Mouse (Mus musculus): ENCODE measurements around the gene Crot. TPM values are rescaled to one million over a fixed set of nuclear protein-coding genes. Genes with fewer than 3 reads are reported as not detected.
A peak's percentile ranks its signal among the peaks of the same experiment; 100 is the strongest.
"Not testable (repeated sequence)": the region's sequence is repeated elsewhere in the genome, so short reads cannot be mapped to it uniquely, and the experiment has no call there.

Crot gene
- 10 to 100 TPM; 19.5 to 20.5 TPM for total RNA-seq (2021)
- long read RNA-seq, experiment 1, transcript Crot-201 (18 exons, 2,996 nt) = major isoform, 19 of 42 reads
- long read RNA-seq, experiment 1, partial matches to known transcripts = 2 of 42 reads
- long read RNA-seq, experiment 1, other reads (novel, unspliced or antisense) = 21 of 42 reads
- long read RNA-seq, experiment 2, transcript Crot-201 (18 exons, 2,996 nt) = major isoform, 7 of 24 reads
- long read RNA-seq, experiment 2, partial matches to known transcripts = 1 of 24 reads
- long read RNA-seq, experiment 2, other reads (novel, unspliced or antisense) = 16 of 24 reads

GRCm38 (mm10) chr5:8996686-8997512 lies at the start of gene Crot:
TSS of gene Crot (minus strand) at chr5:8997324.
- DNase-seq = peak; percentile 96 to 97

DNA sequence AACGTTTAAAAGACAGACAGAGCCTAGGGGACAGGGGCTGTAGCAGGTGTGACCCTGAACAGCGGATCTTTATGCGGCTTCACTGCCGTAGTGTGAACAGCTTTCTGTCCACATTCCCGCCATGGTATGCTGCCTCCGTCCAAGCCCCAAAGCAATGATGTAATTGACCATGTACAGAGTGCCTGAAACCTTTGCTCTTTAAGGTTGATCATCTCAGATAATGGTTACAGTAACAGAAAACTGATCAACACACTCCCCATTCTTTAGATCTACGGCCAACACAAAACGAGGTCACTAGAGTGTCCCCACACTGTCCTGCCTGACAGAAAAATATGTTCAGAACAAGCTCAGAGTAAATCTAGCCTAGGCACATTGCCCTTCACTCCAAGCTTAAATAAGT lies 48.8 kb upstream of the Crot start:
- no peak for DNase-seq

DNA sequence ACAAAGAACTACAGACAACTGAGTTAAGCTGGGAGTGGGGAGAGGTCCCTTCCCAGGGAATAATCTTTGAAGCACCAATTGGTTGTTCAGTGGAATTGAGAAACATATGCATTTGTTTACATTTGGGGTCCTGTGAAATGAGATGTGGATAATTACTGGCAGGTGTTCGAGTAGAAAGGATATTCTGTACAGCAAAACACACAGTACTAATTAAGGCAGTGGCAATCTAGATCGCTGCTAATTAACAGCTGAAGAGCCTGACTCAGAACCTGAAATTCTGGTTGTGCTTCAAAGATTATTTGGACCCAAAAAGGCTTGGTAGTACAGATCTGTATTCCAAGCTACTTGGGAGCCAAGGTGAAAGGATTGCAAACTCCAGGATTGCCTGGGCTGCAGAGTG lies 47.7 kb upstream of the Crot start:
- DNase-seq = no peak

- DNase-seq = no peak
Observed at GRCm38 (mm10) chr5:9043582-9044267, 46.6 kb upstream of the Crot start.

GRCm38 (mm10) chr5:9042721-9043416 lies 45.7 kb upstream of the Crot start:
- DNase-seq = no peak

DNA sequence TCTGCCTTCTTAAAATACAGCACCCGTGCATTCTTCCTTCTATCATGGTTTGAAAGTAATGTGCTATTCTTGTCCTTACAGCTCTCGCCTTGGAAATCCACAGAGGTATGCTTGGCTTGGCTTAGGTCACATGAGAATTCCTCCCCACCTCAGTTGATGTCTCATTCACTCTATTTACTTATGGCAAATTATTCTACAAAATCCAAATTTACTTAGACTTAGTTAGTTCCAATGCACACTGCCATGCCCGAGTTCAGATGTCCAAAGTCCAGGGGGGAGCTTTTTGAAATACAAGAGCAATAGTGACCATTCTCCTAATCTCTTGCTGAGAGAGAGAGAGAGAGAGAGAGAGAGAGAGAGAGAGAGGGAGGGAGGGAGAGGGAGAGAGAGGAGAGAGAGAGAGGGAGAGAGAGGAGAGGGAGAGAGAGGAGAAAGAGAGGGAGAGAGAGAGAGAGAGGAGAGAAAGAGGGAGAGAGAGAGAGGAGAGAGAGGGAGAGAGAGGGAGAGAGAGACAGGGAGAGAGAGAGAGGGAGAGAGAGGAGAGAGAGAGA lies 43.6 kb upstream of the Crot start:
- no peak for DNase-seq

DNA sequence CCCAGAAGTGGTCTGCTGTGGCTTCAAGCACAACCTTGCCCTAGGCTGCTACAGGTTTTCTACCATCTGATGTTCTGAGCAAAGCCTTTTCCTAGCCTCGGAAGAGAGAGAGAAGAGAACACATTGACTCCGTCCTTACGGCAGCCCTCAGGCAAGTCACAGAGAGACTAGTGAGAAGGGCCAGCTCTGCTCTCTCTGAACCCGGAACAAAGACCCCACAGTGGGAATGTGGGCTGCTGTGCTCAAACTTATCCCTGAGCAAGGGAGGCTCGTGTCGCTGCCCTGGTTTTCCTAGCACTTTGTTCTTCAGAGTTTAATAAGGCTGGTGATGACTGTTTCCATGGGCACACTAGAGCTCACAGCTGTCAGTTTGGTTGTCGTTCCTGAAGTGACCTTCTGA lies 42.9 kb upstream of the Crot start:
- no peak for DNase-seq

- DNase-seq = no peak
Observed at GRCm38 (mm10) chr5:9037292-9037691, 40.2 kb upstream of the Crot start.

DNA sequence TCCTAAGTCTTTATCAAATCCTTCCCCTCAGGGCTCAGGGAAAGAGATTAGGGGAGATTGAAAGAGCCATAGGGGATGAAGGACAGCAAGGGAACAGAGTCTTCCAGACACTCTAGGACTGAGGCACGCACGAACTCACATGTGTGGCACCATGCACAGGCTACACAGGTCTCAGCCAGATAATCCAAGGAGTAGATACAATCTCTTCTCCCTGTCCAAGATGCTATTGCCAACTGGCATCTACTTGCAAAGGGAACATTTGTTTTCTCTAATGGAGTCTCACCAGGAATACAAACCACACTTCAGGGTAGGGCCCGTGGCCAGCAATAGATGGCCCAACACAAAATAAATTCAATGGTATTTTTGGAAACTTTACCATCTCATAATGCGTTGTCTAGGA lies 38.3 kb upstream of the Crot start:
- DNase-seq = no peak

GRCm38 (mm10) chr5:9034535-9034934 lies 37.4 kb upstream of the Crot start:
- DNase-seq = no peak

DNA sequence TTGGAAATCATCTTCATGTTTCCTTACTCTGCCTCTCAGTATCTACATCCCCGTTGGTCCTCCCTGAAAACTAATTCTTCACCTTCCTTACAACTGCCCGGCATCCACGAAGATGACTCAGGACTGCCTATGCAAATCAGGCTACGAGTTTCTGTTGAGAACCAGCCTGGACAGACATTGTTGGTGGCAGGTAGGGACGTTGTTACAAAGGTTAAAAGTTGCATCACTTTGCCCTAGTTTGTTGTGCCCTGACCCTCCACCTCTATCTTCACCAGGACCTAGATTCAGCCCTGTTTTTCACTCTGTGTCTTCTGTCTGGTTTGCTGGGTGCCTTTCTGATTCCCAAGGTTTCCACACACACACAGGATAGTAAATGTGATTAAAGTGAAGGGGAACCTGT lies 36.7 kb upstream of the Crot start:
- no peak for DNase-seq

DNA sequence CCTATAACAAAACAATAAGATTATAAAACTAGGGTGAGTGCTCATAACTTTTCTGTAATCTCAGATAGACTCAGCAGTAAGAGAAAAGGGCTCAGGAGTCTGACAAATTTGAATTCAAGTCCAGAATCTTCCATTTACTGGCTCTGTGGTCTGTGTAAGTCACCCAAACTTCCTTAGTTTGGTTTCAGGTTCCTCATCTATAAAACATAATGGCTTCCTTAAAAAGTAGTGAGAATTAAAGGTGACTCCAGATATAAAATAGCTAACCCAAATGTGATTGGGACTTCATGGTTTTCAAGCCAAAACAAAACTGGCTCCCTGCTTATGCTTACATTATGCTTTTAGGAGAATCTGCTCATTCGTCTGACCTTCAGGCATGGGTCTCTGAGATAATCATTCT lies 35.5 kb upstream of the Crot start:
- DNase-seq = no peak

DNA sequence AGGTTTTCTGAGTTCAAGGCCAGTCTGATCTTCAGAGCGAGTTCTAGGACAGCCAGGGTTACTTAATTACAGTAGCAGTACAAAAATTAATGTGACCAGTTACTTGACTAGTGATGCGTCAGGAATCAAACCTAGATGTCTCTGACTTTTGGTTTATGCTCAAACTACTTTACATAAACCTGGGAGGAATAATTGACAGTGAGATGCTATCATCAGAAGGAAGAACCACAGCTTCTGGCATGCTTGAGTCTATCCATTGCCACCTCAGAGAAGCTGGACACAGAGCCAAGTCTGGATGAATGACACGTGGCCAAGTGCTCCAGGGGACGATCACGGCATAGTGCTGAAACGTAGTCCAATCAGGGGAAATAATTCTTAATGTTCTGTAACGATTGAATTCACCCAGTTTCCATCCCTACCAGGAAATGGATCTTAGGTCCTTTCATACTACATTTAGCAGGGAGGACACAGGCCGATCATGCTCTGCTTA lies 35.0 kb upstream of the Crot start:
- DNase-seq = no peak

- peak in 1 of 2 experiments; percentile 6 for DNase-seq
Observed at GRCm38 (mm10) chr5:9028266-9028841, 31.2 kb upstream of the Crot start.

- peak in 1 of 2 experiments; percentile 31 for DNase-seq
Observed at GRCm38 (mm10) chr5:9015352-9015751, 18.2 kb upstream of the Crot start.

- DNase-seq = no peak
Observed at GRCm38 (mm10) chr5:9014774-9015173, 17.6 kb upstream of the Crot start.

DNA sequence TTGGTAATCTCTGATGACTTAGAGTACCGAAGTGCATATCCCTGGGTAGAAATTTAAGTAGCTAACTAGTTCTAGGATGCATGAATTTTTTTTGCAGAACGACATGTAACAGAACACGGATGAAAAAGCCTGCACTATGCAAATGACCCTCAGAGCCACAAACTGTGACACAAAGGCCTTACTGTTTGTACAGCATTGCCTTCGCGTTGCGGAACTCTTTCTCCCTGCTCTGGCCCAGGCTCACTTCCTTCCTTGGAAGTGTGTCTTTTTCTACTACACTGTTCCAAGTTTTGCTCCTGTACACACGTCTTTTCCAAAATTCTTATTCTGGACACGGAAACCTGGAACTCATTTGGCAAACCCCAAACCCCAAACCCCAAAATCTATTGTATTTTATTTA lies 14.2 kb upstream of the Crot start:
- no peak for DNase-seq

DNA sequence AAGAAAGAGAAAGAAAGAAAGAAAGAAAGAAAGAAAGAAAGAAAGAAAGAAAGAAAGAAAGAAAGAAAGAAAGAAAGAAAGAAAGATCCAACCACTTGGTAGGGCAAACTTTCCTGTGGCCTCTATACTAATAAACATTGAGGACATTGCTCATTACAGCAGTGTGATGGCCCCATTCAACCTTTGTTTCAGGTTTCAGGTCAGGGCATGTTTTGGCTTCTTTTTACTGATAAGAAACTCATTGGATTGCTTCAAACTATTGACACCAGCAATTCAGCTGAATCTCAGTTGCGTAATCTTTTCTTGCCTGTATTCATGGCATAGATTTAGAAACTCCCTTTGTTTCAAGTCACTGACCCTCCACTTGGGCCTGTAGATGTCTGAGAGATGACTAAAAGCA lies 13.0 kb upstream of the Crot start:
- DNase-seq = no peak

GRCm38 (mm10) chr5:9006585-9006984 lies 9.5 kb upstream of the Crot start:
- not testable (repeated sequence) for DNase-seq

DNA sequence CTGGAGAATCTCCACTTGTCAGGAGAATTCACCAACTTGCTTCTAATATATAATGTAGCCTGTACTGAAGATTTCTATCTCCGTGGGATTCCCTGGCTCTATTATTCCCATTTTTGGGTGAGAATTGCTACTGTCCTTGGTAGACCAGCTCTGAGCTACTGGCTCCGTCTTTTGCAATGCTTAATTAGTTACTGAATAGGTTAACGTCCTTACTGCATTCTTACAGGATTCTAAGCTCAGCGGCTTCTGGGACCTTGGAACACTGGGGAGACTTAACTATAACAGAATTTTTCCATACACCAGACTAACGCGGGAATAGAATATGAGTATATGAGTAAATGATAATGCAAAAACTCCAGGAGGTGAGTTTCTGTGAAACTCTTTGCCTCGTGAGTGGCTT lies 2.9 kb upstream of the Crot start:
- not testable (repeated sequence) for DNase-seq

- no peak for DNase-seq
Observed at GRCm38 (mm10) chr5:8999108-8999507, 2.0 kb upstream of the Crot start.

DNA sequence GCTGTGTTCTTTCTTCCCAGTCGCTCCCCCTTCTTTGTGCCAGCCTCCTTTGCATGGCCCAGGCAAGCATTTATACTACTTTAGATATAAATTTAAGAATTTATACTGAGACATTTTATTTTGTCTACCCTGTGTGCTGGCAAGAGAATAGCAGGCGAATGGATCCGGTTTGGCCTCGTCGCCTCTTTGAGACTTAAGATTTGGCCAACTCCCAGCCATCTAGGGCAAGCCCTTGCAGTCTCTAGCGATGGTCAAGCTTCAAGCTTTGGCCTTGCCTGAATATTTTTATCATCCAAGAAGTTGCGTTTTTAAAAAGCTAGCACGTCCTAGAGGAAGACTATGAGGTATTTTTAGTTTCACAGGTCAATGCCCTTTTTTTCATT lies 380 bp upstream of the Crot start:
- peak in 1 of 2 experiments; percentile 55 for DNase-seq
